Mouse (Mus musculus) adrenal gland (tissue): Measurements from ENCODE around the gene Clip1.

Source experiments
- intact Hi-C: fragments of 180-260 bp; cut with DNase I; formaldehyde crosslinking; loops from one replicate; pipeline ENCODE4 v1.15.1; 2025

Clip1 gene

GRCm38 (mm10) chr5:123609843-123610242 lies 74.6 kb downstream of the Clip1 start:
- intact Hi-C loops, result loop anchor here (5.0 to 10.0 kb wide), 3 partner anchors 33 to 168 kb away; partner anchors contain the start of genes Diablo and Gm49027

- intact Hi-C loops, result loop anchor here (5.0 kb wide), 1 partner anchor 167 kb away; no protein-coding TSS in a partner anchor
Measured at GRCm38 (mm10) chr5:123609416-123609815, 75.0 kb downstream of the Clip1 start.

GRCm38 (mm10) chr5:123607211-123607669 lies 77.2 kb downstream of the Clip1 start:
- intact Hi-C loops, result loop anchor here (5.0 kb wide), 1 partner anchor 165 kb away; no protein-coding TSS in a partner anchor

- intact Hi-C loops, result no loop called here
Measured at GRCm38 (mm10) chr5:123603496-123603895, 80.9 kb downstream of the Clip1 start.

GRCm38 (mm10) chr5:123602174-123602573 lies 82.2 kb downstream of the Clip1 start:
- intact Hi-C loops, result no loop called here

GRCm38 (mm10) chr5:123599319-123599718 lies 85.1 kb downstream of the Clip1 start:
- intact Hi-C loops, result no loop called here

GRCm38 (mm10) chr5:123593622-123594280 lies 90.7 kb downstream of the Clip1 start:
- intact Hi-C loops, result no loop called here

GRCm38 (mm10) chr5:123580043-123580442 lies 104.4 kb downstream of the Clip1 start:
- intact Hi-C loops, result no loop called here

GRCm38 (mm10) chr5:123576696-123577095 lies 107.7 kb downstream of the Clip1 start:
- intact Hi-C loops, result loop anchor here (5.0 to 10.0 kb wide), 2 partner anchors 36 to 52 kb away; partner anchors contain the start of genes Diablo and Gm49027

GRCm38 (mm10) chr5:123573362-123573761 lies 111.1 kb downstream of the Clip1 start:
- intact Hi-C loops, result loop anchor here (10.0 kb wide), 1 partner anchor 49 kb away; the partner anchor contains the start of genes Diablo and Gm49027

- intact Hi-C loops, result loop anchor here (10.0 kb wide), 1 partner anchor 48 kb away; the partner anchor contains the start of genes Diablo and Gm49027
Measured at GRCm38 (mm10) chr5:123572357-123573186, 111.8 kb downstream of the Clip1 start, which contains the start of gene Vps33a. TSS of gene Vps33a (minus strand) at chr5:123573038.

GRCm38 (mm10) chr5:123561128-123561527 lies 123.3 kb downstream of the Clip1 start:
- intact Hi-C loops, result no loop called here

- intact Hi-C loops, result no loop called here
Measured at GRCm38 (mm10) chr5:123559588-123559987, 124.8 kb downstream of the Clip1 start.

GRCm38 (mm10) chr5:123556451-123556850 lies 128.0 kb downstream of the Clip1 start:
- intact Hi-C loops, result no loop called here

- intact Hi-C loops, result no loop called here
Measured at GRCm38 (mm10) chr5:123555693-123556092, 128.7 kb downstream of the Clip1 start.

GRCm38 (mm10) chr5:123533801-123534200 lies 150.6 kb downstream of the Clip1 start:
- intact Hi-C loops, result no loop called here

GRCm38 (mm10) chr5:123530056-123530455 lies 154.4 kb downstream of the Clip1 start:
- intact Hi-C loops, result no loop called here

GRCm38 (mm10) chr5:123528641-123529040 lies 155.8 kb downstream of the Clip1 start:
- intact Hi-C loops, result loop anchor here (10.0 kb wide), 2 partner anchors 46 to 86 kb away; partner anchors contain the start of gene Vps33a
